Comparison of ENCODE assay signal across 10 mouse cellular contexts in the genomic region with DNA sequence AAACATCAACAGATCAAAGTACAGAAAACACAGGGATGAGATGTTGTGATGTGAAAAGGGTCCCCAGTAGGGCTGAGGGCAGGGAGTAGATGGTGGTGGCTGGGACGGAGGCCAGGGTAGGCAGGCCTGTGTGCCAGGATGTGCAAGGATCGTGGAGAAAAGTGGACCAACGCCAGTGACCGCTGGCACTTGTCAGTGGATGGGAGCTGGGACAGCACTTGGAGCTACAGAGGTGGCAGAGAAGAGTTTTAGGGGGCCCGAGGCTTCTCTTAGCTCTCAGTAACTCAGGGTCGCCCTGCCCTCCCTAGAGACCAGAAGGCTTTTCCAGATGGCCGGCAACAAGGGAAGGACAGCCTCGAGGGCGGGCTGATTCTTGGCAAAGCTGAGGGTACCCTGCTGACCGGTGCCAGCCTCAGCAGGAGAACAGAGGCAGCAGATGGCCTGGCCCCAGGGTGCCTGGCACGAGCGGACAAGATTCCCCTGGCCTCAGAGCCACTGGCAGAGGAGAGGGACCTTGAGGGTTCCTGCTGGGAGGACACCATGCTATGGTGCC. TPM values are rescaled to one million over a fixed set of nuclear protein-coding genes. Genes with fewer than 3 reads are reported as not detected.
DNase-seq lines count a peak whose midpoint lies in the region; ATAC-seq and TF ChIP-seq lines count a peak whose summit lies in the region.
"Had no signal": no experiment of that assay in that cellular context is flagged by ENCODE, and none has a peak within 500 bp of the region (broad histone marks: within the 10 kb centered on the region; RNA-seq: fewer than 3 reads in every experiment).

No protein-coding gene starts in this region.

- H3K4me3 ChIP-seq in midbrain, postnatal 0 days (ENCODE audit: low read depth, low read length) = no peak overlapping the region
- H3K4me3 ChIP-seq in liver, postnatal 0 days (ENCODE audit: low read depth, low read length) = no peak overlapping the region
- H3K4me3 ChIP-seq: midbrain, embryonic 12.5 days had no signal

- H3K36me3 ChIP-seq in midbrain, postnatal 0 days (ENCODE audit: insufficient read depth, low read length) = no peaks in the 10 kb centered on the region; the same call in 1 of the 2 replicates
- H3K36me3 ChIP-seq in liver, postnatal 0 days (replicated peaks; ENCODE audit: insufficient read depth, low read length) = no peaks in the 10 kb centered on the region
- H3K36me3 ChIP-seq: midbrain, embryonic 12.5 days had no signal

- peak; percentile 33 for DNase-seq in gastrocnemius, postnatal 10 days
- DNase-seq in gastrocnemius, postnatal 25 days = no peak
- peak; percentile 77 to 85 for DNase-seq in right cerebral cortex, postnatal 10 days (ENCODE audit: low spot score in 2 of 2)
- no peak for DNase-seq in right cerebral cortex, adult 2 months (ENCODE audit: low spot score in 2 of 2)
- peak; percentile 40 to 50 for DNase-seq in heart, postnatal 14 days
- DNase-seq in midbrain, postnatal 0 days (ENCODE audit: low spot score) = peak; percentile 90
- no peak for DNase-seq in liver, postnatal 0 days
- DNase-seq in gastrocnemius, postnatal 14 days = no peak

- no peaks in the 10 kb centered on the region for H3K9me3 ChIP-seq in midbrain, postnatal 0 days (ENCODE audit: low read length)
- no peaks in the 10 kb centered on the region for H3K9me3 ChIP-seq in liver, postnatal 0 days (ENCODE audit: low read length)
- H3K9me3 ChIP-seq: midbrain, embryonic 12.5 days had no signal

- TF ChIP-seq CTCF in midbrain, postnatal 0 days (IDR thresholded peaks at IDR 0.05) = no peak
- no peak for TF ChIP-seq CTCF in liver, postnatal 0 days (IDR thresholded peaks at IDR 0.05; ENCODE audit: low read depth)

- peak overlapping the region; percentile 7; the same call in 1 of the 2 replicates for H3K27ac ChIP-seq in midbrain, postnatal 0 days (ENCODE audit: low read depth, low read length)
- no peak overlapping the region for H3K27ac ChIP-seq in liver, postnatal 0 days (ENCODE audit: low read depth)
- H3K27ac ChIP-seq: midbrain, embryonic 12.5 days had no signal

- WGBS in midbrain, postnatal 0 days = 36% methylated on average over 12 of the region's 12 CpGs
- 66% methylated on average over 12 of the region's 12 CpGs for WGBS in liver, postnatal 0 days (ENCODE audit: insufficient replicate concordance)

- ATAC-seq in midbrain, postnatal 0 days (ENCODE audit: low FRiP score) = no peak
- ATAC-seq in liver, postnatal 0 days = no peak

- no peak overlapping the region for H3K4me2 ChIP-seq in midbrain, postnatal 0 days (ENCODE audit: low read depth, low read length, poor library complexity, severe bottlenecking)
- H3K4me2 ChIP-seq in liver, postnatal 0 days (ENCODE audit: low read depth, low read length) = no peak overlapping the region
- H3K4me2 ChIP-seq: midbrain, embryonic 12.5 days had no signal

- no peak overlapping the region; the same call in 1 of the 2 replicates for H3K9ac ChIP-seq in midbrain, postnatal 0 days (replicated peaks; ENCODE audit: low read length, poor library complexity, severe bottlenecking)
- H3K9ac ChIP-seq in liver, postnatal 0 days (replicated peaks) = no peak overlapping the region

- H3K27me3 ChIP-seq in midbrain, postnatal 0 days (ENCODE audit: insufficient read depth, low read length) = no peaks in the 10 kb centered on the region
- peaks cover 63% of the 10 kb centered on the region for H3K27me3 ChIP-seq in liver, postnatal 0 days (ENCODE audit: insufficient read depth, low read length)

- H3K4me1 ChIP-seq in midbrain, postnatal 0 days (ENCODE audit: insufficient read depth, low read length) = peaks cover 14% of the 10 kb centered on the region
- H3K4me1 ChIP-seq in liver, postnatal 0 days (ENCODE audit: insufficient read depth) = peaks cover 7% of the 10 kb centered on the region

- intact Hi-C loops in heart, postnatal 14 days (cut with DNase I) = no loop called here
- intact Hi-C loops in gastrocnemius, postnatal 14 days (cut with DNase I; ENCODE audit: low total_unique reads) = no loop called here

- TF ChIP-seq EP300 in liver, postnatal 0 days (IDR thresholded peaks at IDR 0.05; ENCODE audit: low read depth) = no peak

RNA-seq across cellular contexts. Expression of a gene that starts 32.7 kb away (rescaled TPM):
- 1 to 10 TPM; 1.1 to 1.4 TPM for total RNA-seq in gastrocnemius, postnatal 10 days (2021)
- under 1 TPM; 0.43 to 0.49 TPM for total RNA-seq in gastrocnemius, postnatal 25 days (2021)
- total RNA-seq in heart, postnatal 14 days (2021) = under 1 TPM; 0.29 to 0.34 TPM
- total RNA-seq in midbrain, postnatal 0 days (2014; rRNA removed) = 95.0 and 100 TPM in 2 replicates
- polyA plus RNA-seq in midbrain, postnatal 0 days (2015; fragmentation: Nextera tagmentation; extraction: Ambion mirVana) = 13.1 and 14.0 TPM in 2 replicates
- polyA plus RNA-seq in liver, postnatal 0 days (2015; fragmentation: Nextera tagmentation; extraction: Ambion mirVana) = 0.02 and 0.05 TPM in 2 replicates
- total RNA-seq in gastrocnemius, postnatal 14 days (2021) = under 1 TPM; 0.51 to 0.64 TPM

RNA-seq across cellular contexts. Expression of a gene that starts 43.1 kb away (rescaled TPM):
- total RNA-seq in gastrocnemius, postnatal 10 days (2021) = not detected
- not detected for total RNA-seq in gastrocnemius, postnatal 25 days (2021)
- not detected for total RNA-seq in heart, postnatal 14 days (2021)
- 0.28 TPM in 1 of 2 replicates, not detected in the other for total RNA-seq in midbrain, postnatal 0 days (2014; rRNA removed)
- polyA plus RNA-seq in midbrain, postnatal 0 days (2015; fragmentation: Nextera tagmentation; extraction: Ambion mirVana) = 0.34 and 0.91 TPM in 2 replicates
- polyA plus RNA-seq in liver, postnatal 0 days (2015; fragmentation: Nextera tagmentation; extraction: Ambion mirVana) = 0.20 and 0.25 TPM in 2 replicates
- not detected for total RNA-seq in gastrocnemius, postnatal 14 days (2021)
- total RNA-seq: left cerebral cortex, adult 18-20 months had no signal

Comparison
In these comparisons a context has a peak if more than half of its experiments do, and no peak if none do; other contexts are left out.
1. DNase-seq: peak in gastrocnemius, postnatal 10 days (single experiment), right cerebral cortex, postnatal 10 days (2 of 2), heart, postnatal 14 days (2 of 2) and midbrain, postnatal 0 days (single experiment); none in gastrocnemius, postnatal 25 days (single experiment), right cerebral cortex, adult 2 months (0 of 2), liver, postnatal 0 days (single experiment) and gastrocnemius, postnatal 14 days (single experiment).
2. RNA of a gene that starts 32.7 kb away (total RNA-seq): 95.0 to 100 TPM in midbrain, postnatal 0 days; 1.1 to 1.4 TPM in gastrocnemius, postnatal 10 days, 0.51 to 0.64 TPM in gastrocnemius, postnatal 14 days, 0.43 to 0.49 TPM in gastrocnemius, postnatal 25 days and 0.29 to 0.34 TPM in heart, postnatal 14 days; every median in the first group is over 10 times any median in the second.